In genomic region chr11:54304471-54304873, GRCm38 (mm10) we compare ENCODE assay signal across 8 mouse cellular contexts. TPM values are rescaled to one million over a fixed set of nuclear protein-coding genes. Genes with fewer than 3 reads are reported as not detected.
DNase-seq lines count a peak whose midpoint lies in the region; ATAC-seq and TF ChIP-seq lines count a peak whose summit lies in the region.

No protein-coding gene starts in this region.

- H3K4me3 ChIP-seq in liver, embryonic 12.5 days: peak overlapping the region; percentile 51
- peak overlapping the region; percentile 49 for H3K4me3 ChIP-seq in stomach, postnatal 0 days (ENCODE audit: low read depth, low read length)

- no peak overlapping the region for H3K9ac ChIP-seq in liver, embryonic 12.5 days
- peak overlapping the region; percentile 45; the same call in 1 of the 2 replicates for H3K9ac ChIP-seq in stomach, postnatal 0 days (ENCODE audit: low read length)

- no peak for ATAC-seq in liver, embryonic 12.5 days
- ATAC-seq in stomach, postnatal 0 days (ENCODE audit: low FRiP score, low TSS enrichment): no peak
- ATAC-seq in megakaryocyte, adult 5-6 weeks (ENCODE audit: poor library complexity, severe bottlenecking): no peak

- no peaks in the 10 kb centered on the region for H3K36me3 ChIP-seq in liver, embryonic 12.5 days
- H3K36me3 ChIP-seq in stomach, postnatal 0 days (ENCODE audit: control insufficient read depth, insufficient read depth, low read length): no peaks in the 10 kb centered on the region

- no peak overlapping the region for H3K27ac ChIP-seq in liver, embryonic 12.5 days
- no peak overlapping the region for H3K27ac ChIP-seq in stomach, postnatal 0 days (replicated peaks)

- TF ChIP-seq CTCF in stomach, postnatal 0 days (IDR thresholded peaks at IDR 0.05; ENCODE audit: low read depth): no peak

- no peak for TF ChIP-seq EP300 in stomach, postnatal 0 days (optimal IDR thresholded peaks at IDR 0.05)

- H3K9me3 ChIP-seq in liver, embryonic 12.5 days (replicated peaks): no peaks in the 10 kb centered on the region
- H3K9me3 ChIP-seq in stomach, postnatal 0 days (ENCODE audit: control insufficient read depth, low read length): no peaks in the 10 kb centered on the region

- DNase-seq in cerebellum, postnatal 10 days: peak; percentile 77 to 86
- DNase-seq in cerebellum, adult 11-12 months: no peak
- DNase-seq in right cerebral cortex, postnatal 4 days: peak; percentile 54
- DNase-seq in right cerebral cortex, postnatal 25 days: no peak
- no peak for DNase-seq in stomach, postnatal 0 days (ENCODE audit: low spot score)
- no peak for DNase-seq in layer of hippocampus, postnatal 25 days (ENCODE audit: extremely low spot score in 1 of 2, low spot score in 1 of 2)

- H3K4me1 ChIP-seq in liver, embryonic 12.5 days: peaks cover 10% of the 10 kb centered on the region
- no peaks in the 10 kb centered on the region; the same call in 1 of the 2 replicates for H3K4me1 ChIP-seq in stomach, postnatal 0 days (replicated peaks; ENCODE audit: control insufficient read depth, insufficient read depth)

- peak overlapping the region; percentile 73 for H3K4me2 ChIP-seq in liver, embryonic 12.5 days
- H3K4me2 ChIP-seq in stomach, postnatal 0 days (replicated peaks; ENCODE audit: low read depth): peak overlapping the region; percentile 79

- 10% methylated on average over 7 of the region's 7 CpGs for WGBS in liver, embryonic 12.5 days (ENCODE audit: insufficient replicate concordance)
- WGBS in stomach, postnatal 0 days: 10% methylated on average over 7 of the region's 7 CpGs

- H3K27me3 ChIP-seq in liver, embryonic 12.5 days (replicated peaks): peaks cover 61% of the 10 kb centered on the region
- no peaks in the 10 kb centered on the region for H3K27me3 ChIP-seq in stomach, postnatal 0 days (ENCODE audit: control insufficient read depth, insufficient read depth, low read length)

RNA-seq across cellular contexts. Expression of gene Acsl6, which starts 0.9 kb away (rescaled TPM):
- polyA plus RNA-seq in liver, embryonic 12.5 days (2016; fragmentation: Nextera tagmentation; extraction: Ambion mirVana): 1.3 and 1.7 TPM in 2 replicates
- polyA plus RNA-seq in stomach, postnatal 0 days (2015; fragmentation: Nextera tagmentation; extraction: Ambion mirVana): 1.1 and 1.3 TPM in 2 replicates
- total RNA-seq in layer of hippocampus, postnatal 25 days (2021): 100 to 1,000 TPM; 183 to 192 TPM
- 0.31 and 1.3 TPM in 2 replicates for total RNA-seq in megakaryocyte, adult 5-6 weeks (2015)
- 0.73 TPM in 1 of 2 replicates, not detected in the other for total RNA-seq in megakaryocyte, adult 5-6 weeks (2017)

RNA-seq across cellular contexts. Expression of gene Il3, which starts 37.4 kb away (rescaled TPM):
- not detected in 2 replicates for polyA plus RNA-seq in liver, embryonic 12.5 days (2016; fragmentation: Nextera tagmentation; extraction: Ambion mirVana)
- not detected in 2 replicates for polyA plus RNA-seq in stomach, postnatal 0 days (2015; fragmentation: Nextera tagmentation; extraction: Ambion mirVana)
- total RNA-seq in layer of hippocampus, postnatal 25 days (2021): not detected
- not detected in 2 replicates for total RNA-seq in megakaryocyte, adult 5-6 weeks (2015)
- total RNA-seq in megakaryocyte, adult 5-6 weeks (2017): not detected in 2 replicates

RNA-seq across cellular contexts. Expression of gene Csf2, which starts 55.0 kb away (rescaled TPM):
- not detected in 2 replicates for polyA plus RNA-seq in liver, embryonic 12.5 days (2016; fragmentation: Nextera tagmentation; extraction: Ambion mirVana)
- polyA plus RNA-seq in stomach, postnatal 0 days (2015; fragmentation: Nextera tagmentation; extraction: Ambion mirVana): not detected in 2 replicates
- not detected for total RNA-seq in layer of hippocampus, postnatal 25 days (2021)
- total RNA-seq in megakaryocyte, adult 5-6 weeks (2015): not detected in 2 replicates
- not detected in 2 replicates for total RNA-seq in megakaryocyte, adult 5-6 weeks (2017)

Comparison
In these comparisons a context has a peak if more than half of its experiments do, and no peak if none do; other contexts are left out.
1. DNase-seq: peak in cerebellum, postnatal 10 days (2 of 2) and right cerebral cortex, postnatal 4 days (single experiment); none in cerebellum, adult 11-12 months (single experiment), right cerebral cortex, postnatal 25 days (single experiment), stomach, postnatal 0 days (single experiment) and layer of hippocampus, postnatal 25 days (0 of 2).
2. RNA of gene Acsl6, which starts 0.9 kb away (total RNA-seq): 183 to 192 TPM in layer of hippocampus, postnatal 25 days; 0.31 to 1.3 TPM in megakaryocyte, adult 5-6 weeks; every median in the first group is over 10 times any median in the second.